Mouse (Mus musculus) megakaryocyte, embryonic 14.5 days (primary cell): ENCODE data around the gene Cnpy2.

Source experiments
- FLI1 ChIP-seq: IDR thresholded peaks from 2 replicates; pipeline ENCODE4 v1.6.1; 2012; ENCODE audit warnings: low read length, inconsistent platforms, mixed read lengths
- GATA1 ChIP-seq: IDR thresholded peaks from 3 replicates; pipeline ENCODE4 v1.6.1; 2012; ENCODE audit warnings: mixed read lengths, low read length, inconsistent platforms, borderline replicate concordance

GRCm38 (mm10) chr10:128278158-128278557, 44.1 kb upstream of the Cnpy2 start:
- no peak for TF ChIP-seq GATA1
- no peak for TF ChIP-seq FLI1
